Mouse (Mus musculus): ENCODE measurements at regions not wholly inside any gene's neighbourhood (a gene's known extent, or its start where the extent isn't known, plus 50 kb on each side); places are given as distances from the start of the nearest gene placed in this dataset.
A peak's percentile ranks its signal among the peaks of the same experiment; 100 is the strongest.

DNA sequence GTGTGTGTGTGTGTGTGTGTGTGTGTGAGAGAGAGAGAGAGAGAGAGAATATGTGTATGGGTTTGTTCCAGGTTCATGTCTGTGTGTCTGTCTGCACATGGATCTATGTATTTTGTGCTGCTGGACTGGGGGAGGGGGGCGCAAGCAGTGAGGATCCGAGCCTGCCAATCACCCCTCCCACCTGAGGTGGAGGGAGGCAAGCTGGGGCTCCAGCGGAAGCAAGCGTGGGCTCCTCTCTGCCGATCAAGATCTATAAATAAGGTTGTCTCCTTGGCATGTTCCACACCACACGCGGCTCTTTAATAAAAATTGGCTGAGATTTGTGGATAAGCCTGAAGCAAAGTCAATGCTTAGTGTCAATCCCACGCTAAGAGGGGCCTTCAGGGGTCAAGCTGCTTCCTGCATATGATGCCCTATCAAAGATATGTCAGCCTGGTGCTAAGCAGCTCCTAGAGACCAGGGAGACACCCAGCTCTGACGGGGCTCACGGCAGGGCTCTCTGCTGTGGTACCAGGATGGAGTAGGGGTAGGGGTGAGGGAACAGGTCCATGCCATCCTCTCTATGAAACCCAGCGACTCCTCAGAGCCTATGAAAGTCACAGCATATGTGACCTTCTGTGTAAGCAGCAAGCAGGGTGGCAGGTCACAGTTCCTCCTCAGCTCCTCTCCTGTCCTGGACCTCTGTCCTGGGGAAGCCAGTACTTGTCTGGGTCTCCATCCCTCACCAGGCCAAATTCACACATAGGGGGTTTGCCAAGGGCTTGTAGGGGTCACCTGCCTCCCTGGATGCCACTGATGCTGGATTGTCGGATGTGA, 102.0 kb upstream of the Mvb12b start:
- no peak for DNase-seq
- intact Hi-C loops (cut with DNase I; ENCODE audit: low total_unique reads), result no loop called here

DNA sequence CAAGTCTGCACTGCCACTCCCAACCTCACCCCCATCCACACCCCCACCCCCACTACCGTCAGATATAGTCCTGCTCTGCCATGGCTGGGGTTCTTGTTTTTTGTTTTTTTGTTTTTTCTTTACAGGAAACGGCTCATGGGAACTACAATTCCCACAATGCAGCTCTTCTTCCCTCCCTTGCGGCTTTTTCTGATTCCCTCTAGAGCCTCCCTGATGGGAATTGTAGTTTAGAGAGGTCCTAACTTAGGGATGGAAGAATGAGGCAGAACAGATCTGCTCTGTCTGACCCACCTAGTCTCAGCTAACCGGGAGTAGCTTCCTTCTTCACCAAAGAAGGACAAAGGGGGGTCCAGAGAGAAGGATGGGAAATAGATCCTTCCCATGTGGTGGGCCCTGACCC, 98.7 kb upstream of the Mvb12b start:
- no peak for DNase-seq

DNA sequence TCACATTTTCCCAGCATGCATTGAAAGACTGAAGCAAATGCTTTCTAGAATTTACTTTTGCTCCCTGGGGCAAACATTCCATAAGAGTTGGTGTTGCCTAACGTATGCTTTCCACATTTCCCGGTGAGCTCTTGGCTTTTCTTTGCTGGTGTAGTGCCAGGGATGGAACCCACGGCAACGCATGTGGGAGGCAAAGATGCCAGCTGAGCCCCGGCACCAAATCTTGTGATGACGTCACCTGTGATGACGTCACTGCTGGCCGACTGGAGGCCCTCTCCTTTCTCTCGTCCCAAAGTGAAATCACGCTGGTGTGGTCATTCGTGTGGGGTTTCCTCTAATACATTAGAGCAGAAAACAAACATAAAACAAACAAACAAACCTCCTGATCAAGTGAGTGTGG, 97.6 kb upstream of the Mvb12b start:
- DNase-seq, result no peak
- intact Hi-C loops (cut with DNase I; ENCODE audit: low total_unique reads), result no loop called here

More for the DNA sequence above, 98.7 kb upstream of the Mvb12b start:
- intact Hi-C loops (cut with DNase I; ENCODE audit: low total_unique reads), result no loop called here

DNA sequence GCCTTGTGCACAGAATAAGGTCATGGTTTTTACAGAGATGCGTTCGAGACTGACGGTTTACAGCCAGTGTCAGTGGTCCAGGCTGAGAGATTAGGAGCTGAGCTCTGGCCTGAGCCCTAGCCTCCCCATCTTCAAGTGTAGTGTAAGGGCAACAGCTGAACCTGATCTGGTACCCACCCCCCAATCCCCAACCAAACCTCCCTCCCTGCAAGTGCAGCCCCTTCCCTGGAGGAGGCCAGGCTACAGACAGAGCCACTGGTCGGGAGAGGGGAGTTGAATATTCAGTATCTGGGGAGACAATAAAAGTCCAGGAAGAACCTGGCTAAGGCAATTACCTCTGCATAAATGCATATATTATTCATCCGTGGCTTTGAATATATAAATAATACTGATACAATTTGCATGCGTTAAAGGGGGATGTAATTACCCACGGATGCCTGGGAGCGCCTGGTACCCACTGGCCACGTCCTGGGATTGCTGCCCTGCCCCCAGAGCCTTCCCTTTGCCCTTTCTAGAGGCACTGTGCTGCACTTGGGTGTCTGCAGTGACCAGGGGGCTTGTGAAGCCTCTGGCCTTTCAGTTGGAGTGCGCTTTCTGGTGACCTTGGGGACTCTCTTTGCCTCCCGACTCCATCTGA, 95.5 kb upstream of the Mvb12b start:
- DNase-seq, result no peak
- intact Hi-C loops (cut with DNase I; ENCODE audit: low total_unique reads), result no loop called here

DNA sequence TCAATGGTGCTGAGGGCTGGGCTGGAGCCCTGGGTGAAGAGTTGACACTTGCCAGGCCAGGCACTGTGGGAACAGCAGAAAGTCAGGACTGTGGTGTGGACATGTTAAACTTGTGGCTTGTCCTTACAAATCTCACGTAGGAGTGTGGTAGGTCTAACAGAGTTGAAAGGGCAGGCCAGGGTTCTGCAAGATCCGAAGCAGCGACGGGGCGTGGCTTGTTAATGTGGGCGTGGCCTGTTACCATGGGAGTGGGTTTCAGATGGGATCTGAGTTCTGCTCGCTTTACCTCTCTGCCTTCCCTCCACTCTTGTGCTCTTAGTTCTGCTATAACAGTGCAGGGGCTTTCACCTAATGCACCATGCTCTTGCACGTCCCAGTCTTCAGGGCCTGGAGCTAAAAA, 94.2 kb upstream of the Mvb12b start:
- intact Hi-C loops (cut with DNase I; ENCODE audit: low total_unique reads), result no loop called here
- no peak for DNase-seq

DNA sequence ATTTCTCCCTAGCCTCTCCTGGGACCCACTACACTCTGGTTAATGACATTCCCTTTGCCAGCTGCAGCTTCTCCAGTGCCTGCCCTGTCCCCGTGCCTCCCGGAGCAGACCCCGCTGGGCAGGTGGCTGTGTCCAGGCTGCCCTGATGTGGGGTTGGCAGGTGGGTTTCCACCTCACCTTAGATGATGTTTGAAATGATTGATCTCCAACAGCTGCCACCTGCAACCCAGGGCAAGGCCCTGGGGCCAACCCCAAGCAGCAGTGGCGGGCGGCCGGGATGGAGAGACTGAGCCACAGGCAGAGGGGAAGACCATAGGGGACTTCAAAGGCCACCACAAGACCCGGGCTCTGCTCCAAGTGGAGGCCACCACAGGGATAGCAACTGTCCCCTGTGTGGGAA, 93.6 kb upstream of the Mvb12b start:
- no peak for DNase-seq
- intact Hi-C loops (cut with DNase I; ENCODE audit: low total_unique reads), result no loop called here

DNA sequence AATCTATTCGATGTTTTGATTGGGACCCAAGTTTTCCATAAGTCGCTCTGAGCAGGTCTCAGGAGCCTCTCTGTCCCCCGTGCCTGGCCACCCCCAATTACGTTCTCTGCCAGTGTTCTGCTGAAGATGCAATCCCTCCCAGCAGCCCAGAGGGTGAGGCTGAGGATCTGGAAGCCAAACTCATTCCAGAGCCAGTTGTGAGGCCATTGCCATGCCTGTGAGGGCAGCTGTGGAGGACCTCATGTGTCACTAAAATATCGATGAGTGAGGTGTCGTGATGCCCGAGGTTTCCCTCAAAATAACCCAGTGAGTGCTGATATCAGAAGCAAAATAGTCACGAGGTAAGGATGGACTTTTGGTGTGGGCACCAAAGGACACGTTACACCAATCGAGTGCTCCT, 93.1 kb upstream of the Mvb12b start:
- DNase-seq, result no peak
- intact Hi-C loops (cut with DNase I; ENCODE audit: low total_unique reads), result no loop called here

DNA sequence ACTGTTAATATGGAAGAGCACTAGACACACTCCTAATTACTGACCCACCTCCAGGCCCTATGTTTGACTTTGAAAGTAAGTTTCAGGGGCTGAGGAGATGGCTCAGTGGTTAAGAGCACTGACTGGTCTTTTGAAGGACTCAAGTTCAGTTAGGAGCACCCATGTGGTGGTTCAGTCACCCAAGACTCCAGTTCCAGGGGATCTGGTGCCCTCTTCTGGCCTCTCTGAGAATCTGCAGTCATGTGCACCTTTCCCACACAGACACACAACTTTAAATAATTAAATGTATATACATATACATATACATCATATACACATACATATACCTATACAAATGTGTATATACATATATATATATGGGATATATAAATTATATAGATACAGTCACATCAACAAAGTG, 91.5 kb upstream of the Mvb12b start:
- DNase-seq, result no peak
- intact Hi-C loops (cut with DNase I; ENCODE audit: low total_unique reads), result loop anchor here (10.0 kb wide), 3 partner anchors 234 to 656 kb away; no protein-coding TSS in a partner anchor

DNA sequence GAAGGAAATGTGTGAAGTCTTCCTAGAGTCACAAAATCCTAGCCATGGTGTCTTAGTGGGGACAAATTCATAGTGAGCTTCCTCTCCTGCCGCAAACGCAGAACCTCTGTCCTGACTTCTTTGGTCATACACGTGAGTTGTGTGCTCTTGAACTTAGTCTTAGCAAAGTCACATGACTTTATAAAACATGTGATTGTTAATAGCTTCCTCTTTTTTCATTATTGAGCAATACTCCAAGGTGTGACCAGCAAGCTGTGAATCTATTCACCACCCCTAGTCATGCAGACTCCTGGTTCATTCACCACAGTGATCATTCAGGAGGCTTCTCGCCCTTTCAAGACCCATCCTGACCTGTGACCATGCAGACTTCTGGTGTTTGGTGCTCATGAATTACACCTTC, 90.8 kb upstream of the Mvb12b start:
- intact Hi-C loops (cut with DNase I; ENCODE audit: low total_unique reads), result loop anchor here (10.0 kb wide), 3 partner anchors 234 to 656 kb away; no protein-coding TSS in a partner anchor
- DNase-seq, result no peak

DNA sequence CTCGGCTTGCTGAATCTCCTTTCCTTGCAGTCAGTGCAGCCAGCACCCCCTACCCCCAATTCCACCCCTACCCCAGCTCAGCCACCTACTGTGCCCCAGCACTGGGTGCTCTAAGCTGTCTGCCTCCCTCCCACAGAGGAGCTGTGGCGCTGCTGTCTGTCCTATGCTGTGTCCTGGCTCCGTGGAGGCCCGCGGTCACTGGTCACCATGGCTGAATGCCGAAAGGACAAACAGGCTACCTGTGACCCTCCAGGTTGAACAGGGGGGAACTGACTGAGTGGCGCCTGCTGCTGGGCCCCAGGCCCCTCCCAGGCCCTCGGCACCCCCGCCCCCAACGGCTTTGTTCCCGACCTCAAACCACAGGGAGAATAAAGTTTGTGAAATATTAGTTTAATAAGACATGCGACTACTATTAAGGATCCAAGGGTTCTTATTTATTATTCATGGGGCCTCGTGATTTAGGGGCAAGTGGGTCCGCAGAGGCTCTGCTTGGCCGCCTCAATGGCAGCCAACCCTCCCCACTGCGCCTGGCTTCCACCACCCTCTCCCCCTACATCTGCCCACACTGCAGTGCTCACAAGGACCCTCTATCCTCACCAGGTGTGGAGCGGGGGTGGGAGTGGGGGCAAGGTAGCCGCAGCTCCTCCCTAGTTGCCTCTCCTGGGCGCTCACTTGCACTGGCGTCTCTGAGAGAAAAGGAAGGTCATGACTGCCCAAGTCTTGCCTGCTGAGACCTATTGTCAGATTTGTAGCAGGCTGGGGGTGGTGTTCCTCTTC, 90.0 kb upstream of the Mvb12b start:
- intact Hi-C loops (cut with DNase I; ENCODE audit: low total_unique reads), result loop anchor here (10.0 kb wide), 3 partner anchors 233 to 657 kb away; no protein-coding TSS in a partner anchor
- no peak for DNase-seq

DNA sequence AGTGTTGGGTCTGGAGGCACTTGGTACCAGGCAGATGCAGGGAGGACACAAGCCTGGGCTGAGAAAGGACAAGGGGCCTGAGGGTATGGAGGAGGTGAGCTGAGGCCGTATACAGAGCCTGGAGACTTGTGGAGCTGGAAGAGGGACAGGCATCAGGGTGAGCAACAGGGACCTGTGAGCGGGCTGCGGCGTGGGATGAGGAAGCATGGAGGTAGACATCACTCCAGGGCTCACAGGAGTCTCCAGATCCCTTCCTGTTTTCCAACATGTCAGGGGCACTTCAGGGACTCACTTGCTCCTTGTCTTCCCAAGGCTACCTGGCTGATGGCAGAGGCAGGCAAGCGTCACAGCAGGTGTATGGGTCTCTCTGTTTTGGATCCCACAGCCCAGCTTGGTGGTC, 89.4 kb upstream of the Mvb12b start:
- intact Hi-C loops (cut with DNase I; ENCODE audit: low total_unique reads), result loop anchor here (10.0 kb wide), 3 partner anchors 232 to 658 kb away; no protein-coding TSS in a partner anchor
- no peak for DNase-seq

DNA sequence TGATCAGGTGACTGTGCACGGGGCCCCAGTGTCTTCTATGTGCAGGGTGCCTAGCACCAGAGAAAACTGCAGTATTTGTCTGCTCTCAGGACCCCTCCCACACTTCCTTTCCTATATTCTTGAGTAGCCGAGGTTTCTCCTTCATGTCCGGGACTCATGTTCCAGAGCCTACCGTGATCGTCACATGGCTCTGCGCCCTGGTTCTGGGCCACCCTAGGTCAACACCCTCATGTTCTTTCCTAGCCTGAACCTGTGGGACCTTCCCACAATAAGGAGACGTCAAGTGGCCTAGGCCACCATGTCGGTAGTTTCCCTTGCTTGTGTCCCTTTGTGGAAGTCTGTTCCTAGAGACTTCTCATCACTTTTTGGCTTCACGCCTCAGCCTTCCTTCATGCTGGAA, 88.4 kb upstream of the Mvb12b start:
- intact Hi-C loops (cut with DNase I; ENCODE audit: low total_unique reads), result loop anchor here (10.0 kb wide), 3 partner anchors 231 to 659 kb away; no protein-coding TSS in a partner anchor
- no peak for DNase-seq

DNA sequence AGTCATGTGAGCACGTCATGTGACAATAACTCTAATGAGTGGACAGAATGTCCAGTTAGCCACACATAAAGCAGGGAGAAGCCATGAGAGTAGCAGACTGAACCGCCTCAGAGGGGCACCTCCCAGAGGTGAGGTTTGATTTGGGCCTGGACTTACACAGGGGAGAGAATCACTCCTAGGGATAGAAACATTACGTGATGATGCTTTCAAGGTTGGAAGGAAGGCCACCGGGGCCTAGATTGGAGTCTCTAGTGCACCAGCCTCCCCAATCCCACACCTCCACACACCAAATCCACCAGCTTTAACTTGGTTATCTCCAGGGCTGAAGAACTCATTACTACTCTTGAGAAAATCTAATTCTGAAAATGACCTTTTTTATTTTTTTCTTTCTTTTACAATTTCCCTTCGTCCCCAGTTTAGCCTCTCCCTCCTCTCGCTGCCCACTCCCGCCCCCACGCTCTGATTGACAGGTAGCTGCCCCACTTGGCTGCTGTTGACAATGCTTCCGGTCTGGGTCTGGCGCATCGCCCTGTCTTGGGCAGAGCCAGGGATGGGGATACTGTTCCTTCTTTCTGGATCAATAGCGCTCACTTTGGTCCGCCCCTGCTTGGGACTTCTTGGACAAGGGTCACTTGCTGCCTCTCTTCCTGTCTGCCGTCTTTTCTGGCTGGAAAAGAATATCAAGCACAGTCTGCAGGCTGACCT, 87.8 kb upstream of the Mvb12b start:
- intact Hi-C loops (cut with DNase I; ENCODE audit: low total_unique reads), result loop anchor here (10.0 kb wide), 3 partner anchors 231 to 659 kb away; no protein-coding TSS in a partner anchor
- DNase-seq, result no peak

DNA sequence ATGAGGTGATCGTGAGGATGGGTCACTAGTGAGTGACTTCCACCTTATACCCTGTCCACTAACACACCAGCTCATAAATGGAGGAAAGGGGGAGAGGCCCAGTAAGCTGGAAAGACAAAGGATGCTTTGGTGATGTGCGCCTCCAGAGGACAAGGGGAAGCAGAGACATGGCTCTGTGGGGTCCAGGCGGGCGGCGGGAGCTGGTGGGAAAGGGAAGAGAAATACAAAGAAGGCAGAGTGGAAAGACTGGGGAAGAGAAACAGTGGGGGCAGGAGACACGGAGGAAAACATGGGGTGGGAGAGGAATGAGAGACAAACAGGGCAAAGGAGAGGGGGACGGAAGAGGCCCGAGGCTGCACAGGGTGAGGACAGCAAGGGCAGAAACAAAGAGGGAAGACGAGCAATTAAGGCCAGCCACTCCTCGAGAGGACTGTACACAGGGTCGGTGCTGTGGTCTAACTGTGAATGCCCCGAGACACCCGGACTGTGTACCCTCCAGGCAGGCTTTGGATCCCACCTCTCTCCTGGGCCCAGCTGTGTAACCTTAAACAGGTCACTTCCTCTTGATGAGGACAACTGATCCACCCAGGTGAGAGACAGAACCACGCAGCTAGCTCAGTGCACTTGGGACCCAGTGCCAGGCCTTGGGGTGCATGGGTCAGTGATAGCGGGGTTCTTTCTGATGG, 87.1 kb upstream of the Mvb12b start:
- intact Hi-C loops (cut with DNase I; ENCODE audit: low total_unique reads), result loop anchor here (5.0 to 10.0 kb wide), 4 partner anchors 153 to 660 kb away; no protein-coding TSS in a partner anchor

DNA sequence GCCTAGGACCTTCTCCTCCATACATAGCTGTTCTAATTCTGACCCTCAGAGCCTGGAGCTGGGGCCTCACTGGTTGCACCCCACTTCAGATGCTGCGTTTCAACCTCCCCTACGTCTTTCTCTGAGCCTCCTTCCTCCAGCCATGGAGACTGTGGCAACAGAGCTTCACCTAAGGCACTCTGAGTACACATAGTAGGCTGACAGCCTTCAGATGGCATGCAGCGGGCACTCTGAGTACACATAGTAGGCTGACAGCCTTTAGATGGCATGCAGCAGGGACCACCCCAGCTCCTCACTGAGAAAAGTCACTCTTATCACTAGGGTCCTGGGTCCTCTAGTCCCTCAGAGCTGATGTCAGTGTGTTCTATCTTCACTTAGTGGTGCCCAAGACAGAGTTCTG, 86.3 kb upstream of the Mvb12b start:
- intact Hi-C loops (cut with DNase I; ENCODE audit: low total_unique reads), result loop anchor here (5.0 to 10.0 kb wide), 4 partner anchors 152 to 661 kb away; no protein-coding TSS in a partner anchor

More for the DNA sequence above, 87.1 kb upstream of the Mvb12b start:
- no peak for DNase-seq

DNA sequence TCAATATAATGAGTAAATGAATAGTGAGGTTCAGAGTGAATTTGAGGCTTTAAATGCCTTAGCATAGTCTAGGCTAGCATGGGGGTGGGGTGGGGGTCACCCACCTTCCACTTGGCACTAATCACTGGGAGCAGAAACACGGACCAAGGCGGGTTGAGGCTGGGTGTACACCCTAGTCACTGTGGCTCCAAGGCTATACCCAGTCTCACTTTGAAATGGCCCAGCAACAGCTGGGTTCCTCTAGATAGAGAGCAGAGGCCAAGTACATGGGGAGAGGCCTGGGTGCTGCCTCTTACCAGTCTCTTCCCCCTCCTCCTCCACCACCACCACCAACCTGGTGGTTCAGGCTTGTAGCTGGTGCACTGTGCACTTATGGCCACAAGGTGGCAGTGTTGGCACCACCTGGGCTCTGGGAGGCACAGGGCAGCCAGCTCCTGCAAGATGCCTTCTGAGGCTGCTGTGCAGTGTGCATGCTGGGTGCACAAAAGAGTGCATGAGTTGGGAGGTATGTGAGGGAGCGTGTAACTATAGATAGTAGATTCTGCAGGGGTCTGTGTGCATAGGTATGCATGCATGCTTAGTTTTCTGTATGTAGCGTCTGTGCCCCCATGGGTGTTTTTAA, 85.6 kb upstream of the Mvb12b start:
- intact Hi-C loops (cut with DNase I; ENCODE audit: low total_unique reads), result loop anchor here (5.0 to 10.0 kb wide), 4 partner anchors 151 to 661 kb away; no protein-coding TSS in a partner anchor
- peak; percentile 75 for DNase-seq

More for the DNA sequence above, 86.3 kb upstream of the Mvb12b start:
- no peak for DNase-seq

DNA sequence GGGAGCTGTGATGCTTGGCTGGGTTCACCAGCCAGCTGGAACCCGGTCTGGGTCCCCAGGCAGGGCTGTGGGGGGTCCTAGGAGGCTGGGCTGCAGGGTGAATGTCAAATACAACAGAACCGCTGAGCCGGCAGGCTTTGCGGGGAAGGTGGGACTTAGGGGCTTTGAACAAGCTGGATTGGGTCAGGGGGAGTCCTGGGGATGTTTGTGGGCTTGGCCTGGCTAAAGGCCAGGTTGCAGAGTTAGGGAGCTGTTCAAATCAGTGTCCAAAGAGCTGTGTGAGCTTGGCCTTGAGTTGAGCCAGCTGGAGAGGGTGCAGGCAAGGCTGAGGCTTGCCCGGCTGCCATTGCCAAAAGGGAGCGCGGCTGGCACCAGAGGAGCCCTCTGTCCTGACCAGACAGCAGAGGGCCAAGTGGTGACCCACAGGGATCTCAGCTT, 79.3 kb upstream of the Mvb12b start:
- intact Hi-C loops (cut with DNase I; ENCODE audit: low total_unique reads), result no loop called here
- DNase-seq, result peak; percentile 57

DNA sequence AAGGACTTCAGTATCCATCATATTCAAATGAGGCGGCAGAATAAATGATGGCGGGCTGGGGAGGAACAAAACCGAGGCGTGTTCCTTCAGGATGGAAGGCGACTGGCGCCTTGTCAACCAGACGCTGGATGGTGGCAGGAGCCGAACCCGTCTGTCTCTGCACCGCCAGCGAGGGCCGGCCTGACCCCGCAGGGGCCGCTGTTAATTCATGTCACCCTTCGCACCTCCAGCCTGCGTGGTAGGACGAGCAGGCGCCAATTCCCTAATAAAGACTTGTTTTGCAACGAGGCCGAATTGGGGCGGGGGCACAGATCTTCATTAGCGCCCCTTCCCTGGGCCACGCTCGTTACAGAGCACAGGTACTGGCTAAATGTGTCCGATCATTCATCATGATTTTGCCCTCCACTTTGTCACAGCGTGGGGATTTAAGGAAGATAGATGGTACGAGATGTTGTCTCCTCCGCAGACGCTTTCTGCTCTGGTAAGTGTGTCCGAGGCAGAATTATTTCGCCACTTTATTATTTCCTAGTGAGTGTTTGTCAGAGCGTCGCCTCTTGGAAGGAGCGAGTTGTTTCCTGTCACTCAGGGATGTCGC, 78.7 kb upstream of the Mvb12b start:
- intact Hi-C loops (cut with DNase I; ENCODE audit: low total_unique reads), result no loop called here
- no peak for DNase-seq
